Mouse (Mus musculus) urinary bladder, postnatal 14 days (tissue): ENCODE data around the gene Crtc3.

Source experiments
- DNase-seq: peaks from one replicate; pipeline ENCODE4 v3.0.0; 2021; ENCODE audit warnings: low spot score

Gene Crtc3

DNA sequence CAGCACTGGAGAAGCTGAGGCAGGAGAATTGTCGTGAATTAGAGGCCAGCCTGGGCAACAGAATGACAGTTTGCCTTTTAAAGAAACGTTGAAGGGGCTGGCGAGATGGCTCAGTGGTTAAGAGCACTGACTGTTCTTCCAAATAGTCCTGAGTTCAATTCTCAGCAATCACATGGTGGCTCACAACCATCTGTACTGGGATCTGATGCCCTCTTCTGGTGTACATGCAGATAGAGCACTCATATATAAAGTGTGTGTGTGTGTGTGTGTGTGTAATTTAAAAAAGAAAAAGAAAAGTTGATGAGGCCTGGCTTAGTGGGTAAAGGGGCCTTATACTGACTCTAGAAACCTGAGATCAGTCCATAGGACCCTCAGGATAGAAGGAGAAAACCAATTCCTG is 133.5 kb downstream of the Crtc3 start:
- no peak for DNase-seq

DNA sequence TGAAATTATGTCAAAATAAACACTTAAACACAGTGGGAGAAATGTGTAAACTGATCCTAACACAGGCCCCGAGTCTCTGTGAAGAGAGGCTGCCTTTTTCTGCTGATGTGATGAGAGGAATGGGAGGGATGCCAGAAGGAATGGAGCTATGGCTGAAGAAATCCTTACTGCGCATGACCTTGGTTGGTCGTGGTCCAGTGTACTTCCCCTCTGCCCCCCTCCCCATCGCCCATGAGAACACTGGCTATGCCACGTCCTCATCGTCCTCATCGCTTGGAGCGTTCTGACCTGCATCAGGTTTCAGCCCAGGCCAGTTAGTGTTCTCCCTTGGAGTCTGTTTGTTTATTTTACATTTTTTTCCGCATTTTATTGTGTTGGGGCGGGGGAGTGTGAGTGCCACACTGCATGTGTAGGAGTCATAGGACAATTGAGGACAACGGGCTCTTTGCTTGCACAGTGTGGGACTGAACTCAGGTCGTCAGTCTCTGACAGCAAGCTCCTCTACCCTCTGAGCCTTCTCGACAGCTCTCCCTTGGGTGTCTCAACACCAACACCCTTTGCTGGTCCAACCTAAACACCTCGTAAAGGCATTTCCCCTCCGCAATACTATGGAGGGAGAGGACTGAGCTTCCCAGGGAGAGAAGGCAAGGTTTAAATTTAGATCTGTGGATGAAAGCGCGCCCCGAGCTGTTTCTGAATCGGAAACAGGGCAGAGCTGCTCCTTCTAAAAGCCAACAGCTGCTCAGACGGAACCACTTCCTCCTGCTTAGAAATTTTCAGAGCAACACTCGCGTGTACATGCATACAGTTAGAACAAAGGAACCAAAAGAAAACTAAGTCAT is 134.3 kb downstream of the Crtc3 start:
- DNase-seq, result peak; percentile 25

DNA sequence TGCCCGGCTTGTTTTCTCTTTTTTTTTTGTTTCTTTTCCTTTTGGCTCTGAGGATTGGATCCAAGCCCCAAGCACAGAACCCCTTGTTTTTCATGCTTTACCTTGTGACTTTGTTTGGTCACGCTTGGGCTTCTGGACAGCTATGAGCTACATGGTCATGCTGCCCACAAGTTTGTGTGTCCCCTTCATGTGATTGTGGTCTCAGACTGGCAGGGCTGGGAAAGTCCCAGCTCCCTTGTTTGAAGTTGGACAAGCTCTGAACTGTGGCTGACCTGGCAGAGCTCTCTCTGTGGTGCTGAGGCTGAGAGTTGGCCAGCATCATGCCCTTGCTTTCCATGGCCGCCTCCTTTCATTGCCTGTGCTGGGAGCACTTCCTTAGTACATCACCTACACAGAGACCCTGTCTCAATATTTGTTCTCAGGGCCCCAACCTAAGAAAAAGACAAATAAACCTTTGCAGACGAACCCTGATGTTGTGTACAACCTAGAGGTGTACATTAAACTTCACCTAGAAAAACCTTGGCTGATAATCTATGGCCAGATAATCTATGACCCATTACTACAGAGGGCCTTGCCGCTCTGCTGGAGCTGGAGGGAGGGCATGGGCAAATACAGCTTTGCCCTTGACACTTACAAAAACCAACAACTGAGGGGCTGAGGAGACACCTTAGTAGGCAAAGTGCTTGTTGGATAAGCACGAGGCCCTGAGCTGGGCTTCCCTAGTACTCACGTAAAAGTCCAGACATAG is 140.0 kb downstream of the Crtc3 start:
- no peak for DNase-seq

DNA sequence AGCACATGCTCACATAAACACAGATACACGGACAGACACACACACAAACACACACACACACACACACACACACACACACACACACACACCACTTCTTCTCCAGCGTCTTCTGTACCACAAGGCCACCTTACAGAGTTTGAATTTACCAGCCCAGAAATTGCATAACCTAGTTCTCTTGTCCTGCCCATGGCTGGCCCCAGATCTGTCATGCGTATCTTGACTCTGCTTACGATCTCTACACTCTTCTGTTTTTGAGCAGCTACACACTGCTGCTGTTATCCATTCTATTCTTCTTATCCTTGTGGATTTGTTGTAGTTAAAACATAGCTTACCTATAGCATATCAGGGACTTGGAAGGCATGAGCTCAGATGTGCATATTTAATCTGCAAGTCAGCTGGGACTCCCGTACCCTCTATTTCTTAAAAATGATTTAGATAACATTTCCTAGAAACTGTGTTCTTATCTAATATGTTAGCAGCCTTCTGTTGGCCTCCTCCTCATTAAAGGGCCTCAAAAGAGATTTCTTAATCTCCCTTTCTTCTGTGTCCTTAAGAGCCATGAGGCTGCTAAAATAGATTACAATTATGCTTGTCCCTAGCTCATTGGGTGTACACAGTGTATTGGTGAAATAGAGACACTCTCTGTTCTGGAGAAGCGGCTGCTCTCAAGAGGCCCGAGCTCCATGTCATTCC is 146.4 kb downstream of the Crtc3 start:
- DNase-seq, result no peak

DNA sequence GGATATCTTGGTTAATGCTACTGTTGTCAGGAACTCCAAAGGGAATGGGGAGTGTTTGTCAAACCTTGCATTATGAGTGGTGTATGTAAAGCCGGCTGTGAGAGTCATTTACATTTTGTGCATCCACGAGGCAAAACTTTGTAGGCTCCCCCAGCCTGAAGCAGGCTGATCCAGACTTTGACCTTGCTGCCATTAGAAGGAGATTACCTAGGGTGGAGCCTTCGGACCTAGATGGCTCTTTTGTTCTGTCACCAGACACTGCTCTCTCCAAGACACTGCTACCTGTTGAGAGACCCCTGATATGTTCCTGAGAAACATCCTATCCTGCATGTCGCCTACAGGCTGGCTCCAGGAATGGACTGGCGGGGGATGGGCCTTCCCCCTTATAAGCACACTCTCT is 149.1 kb downstream of the Crtc3 start:
- no peak for DNase-seq
